18 mouse cellular contexts compared by ENCODE assay signal in the genomic region with DNA sequence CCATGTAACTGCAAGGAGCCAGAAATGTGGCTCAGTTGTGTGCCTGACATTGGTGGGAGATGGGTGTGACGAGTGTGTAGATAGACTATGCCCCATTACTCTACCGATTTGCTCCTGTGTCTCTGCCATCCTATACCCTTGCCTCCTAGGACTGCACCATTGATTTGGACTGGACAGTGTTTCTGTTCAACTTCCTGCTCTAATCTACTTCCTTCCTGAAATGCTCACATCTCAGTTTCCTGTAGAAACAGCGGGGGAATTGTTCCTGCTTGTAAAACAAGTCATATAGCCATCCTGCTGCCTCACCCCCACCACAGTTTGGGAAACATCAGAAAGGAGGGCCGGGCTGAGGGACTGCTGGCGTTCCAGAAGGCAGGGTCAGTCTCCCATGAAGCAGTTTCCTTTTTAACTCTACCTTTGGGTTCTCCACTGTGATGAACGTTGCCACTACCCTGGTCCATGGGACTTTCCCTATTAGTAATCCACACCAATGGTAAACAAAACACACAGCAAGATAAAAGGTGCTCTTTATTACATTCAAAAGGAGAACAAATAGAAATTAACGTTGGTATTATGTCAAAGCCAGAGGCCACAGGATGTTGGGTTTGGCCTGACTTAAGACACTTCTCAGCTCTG. TPM values are rescaled to one million over a fixed set of nuclear protein-coding genes. Genes with fewer than 3 reads are reported as not detected.
DNase-seq lines count a peak whose midpoint lies in the region; ATAC-seq lines count a peak whose summit lies in the region.
"Had no signal": no experiment of that assay in that cellular context is flagged by ENCODE, and none has a peak within 500 bp of the region (broad histone marks: within the 10 kb centered on the region; RNA-seq: fewer than 3 reads in every experiment).

No protein-coding gene starts in this region.

- ATAC-seq in heart, embryonic 15.5 days (replicated peaks; ENCODE audit: insufficient number of reproducible peaks, insufficient read depth, low FRiP score, low read depth), result no peak
- ATAC-seq in lung, embryonic 15.5 days (ENCODE audit: borderline replicate concordance, extremely low read depth, low FRiP score, low TSS enrichment), result no peak
- ATAC-seq in inflammation-experienced regulatory T-cells, adult 6 months, result peak; percentile 79
- no peak for ATAC-seq in stomach, embryonic 16.5 days (ENCODE audit: insufficient read depth, low FRiP score)
- ATAC-seq: hindbrain, postnatal 0 days; midbrain, embryonic 16.5 days had no signal

- H3K4me2 ChIP-seq in heart, embryonic 15.5 days, result no peak overlapping the region
- H3K4me2 ChIP-seq in lung, embryonic 15.5 days, result no peak overlapping the region
- H3K4me2 ChIP-seq in stomach, embryonic 16.5 days (ENCODE audit: low read depth, low read length), result no peak overlapping the region
- H3K4me2 ChIP-seq: limb, embryonic 12.5 days had no signal

- H3K4me1 ChIP-seq in heart, embryonic 15.5 days (replicated peaks), result peaks cover 6% of the 10 kb centered on the region
- H3K4me1 ChIP-seq in lung, embryonic 15.5 days, result no peaks in the 10 kb centered on the region
- 0 out of 2 replicates have a peak, but pooled peaks cover 6% of the 10 kb centered on the region for H3K4me1 ChIP-seq in stomach, embryonic 16.5 days (ENCODE audit: control insufficient read depth, insufficient read depth, low read length)

- 53% methylated on average over 7 of the region's 7 CpGs for WGBS in heart, embryonic 15.5 days
- WGBS in lung, embryonic 15.5 days, result 53% methylated on average over 7 of the region's 7 CpGs
- 60% methylated on average over 7 of the region's 7 CpGs for WGBS in stomach, embryonic 16.5 days

- no peak for DNase-seq in heart, adult 8-10 months (ENCODE audit: low spot score)
- DNase-seq in lung, postnatal 14 days, result no peak
- no peak for DNase-seq in embryo, embryonic 10 days (ENCODE audit: low spot score)
- DNase-seq in retina, embryonic 14.5 days (ENCODE audit: low spot score), result no peak
- DNase-seq: adrenal gland, adult 8-10 months; cerebellum, adult 8-10 months; gastrocnemius, postnatal 14 days; heart, postnatal 10 days; kidney, postnatal 14 days; thymus, postnatal 25 days had no signal

- H3K9ac ChIP-seq in heart, embryonic 15.5 days, result no peak overlapping the region
- no peak overlapping the region for H3K9ac ChIP-seq in lung, embryonic 15.5 days
- H3K9ac ChIP-seq in stomach, embryonic 16.5 days (ENCODE audit: low read length), result no peak overlapping the region
- H3K9ac ChIP-seq: limb, embryonic 12.5 days had no signal

- no peaks in the 10 kb centered on the region for H3K9me3 ChIP-seq in heart, embryonic 15.5 days (replicated peaks)
- no peaks in the 10 kb centered on the region for H3K9me3 ChIP-seq in lung, embryonic 15.5 days
- H3K9me3 ChIP-seq in stomach, embryonic 16.5 days (replicated peaks; ENCODE audit: control insufficient read depth, low read length), result no peaks in the 10 kb centered on the region
- H3K9me3 ChIP-seq: limb, embryonic 12.5 days had no signal

- H3K27me3 ChIP-seq in heart, embryonic 15.5 days, result no peaks in the 10 kb centered on the region
- no peaks in the 10 kb centered on the region for H3K27me3 ChIP-seq in lung, embryonic 15.5 days
- no peaks in the 10 kb centered on the region for H3K27me3 ChIP-seq in stomach, embryonic 16.5 days (ENCODE audit: control insufficient read depth, insufficient read depth, low read length)
- H3K27me3 ChIP-seq: limb, embryonic 12.5 days had no signal

- no peak overlapping the region for H3K4me3 ChIP-seq in heart, embryonic 15.5 days
- H3K4me3 ChIP-seq in lung, embryonic 15.5 days, result no peak overlapping the region
- no peak overlapping the region for H3K4me3 ChIP-seq in stomach, embryonic 16.5 days (replicated peaks; ENCODE audit: low read length)
- H3K4me3 ChIP-seq: limb, embryonic 12.5 days had no signal

- no peaks in the 10 kb centered on the region for H3K36me3 ChIP-seq in heart, embryonic 15.5 days
- H3K36me3 ChIP-seq in lung, embryonic 15.5 days, result no peaks in the 10 kb centered on the region
- H3K36me3 ChIP-seq in stomach, embryonic 16.5 days (ENCODE audit: control insufficient read depth, insufficient read depth, low read length), result no peaks in the 10 kb centered on the region
- H3K36me3 ChIP-seq: limb, embryonic 12.5 days had no signal

- H3K27ac ChIP-seq in heart, embryonic 15.5 days, result 0 out of 2 replicates have a peak overlapping the region, but pooled peaks have one; percentile 14
- H3K27ac ChIP-seq in lung, embryonic 15.5 days, result peak overlapping the region; percentile 45
- H3K27ac ChIP-seq in stomach, embryonic 16.5 days (ENCODE audit: low read length), result peak overlapping the region; percentile 33
- H3K27ac ChIP-seq: hindbrain, postnatal 0 days; limb, embryonic 12.5 days; macrophage had no signal

RNA-seq across cellular contexts. Expression of gene Usp6nl, which starts 27.4 kb away (rescaled TPM):
- polyA plus RNA-seq in heart, embryonic 15.5 days (2015; fragmentation: Nextera tagmentation; extraction: Ambion mirVana), result 4.6 and 6.6 TPM in 2 replicates
- 1 to 10 TPM; 5.1 to 6.8 (median 5.5) TPM for total RNA-seq in heart, adult 8-10 months (2022)
- polyA plus RNA-seq in lung, embryonic 15.5 days (2015; fragmentation: Nextera tagmentation; extraction: Ambion mirVana), result 12.4 and 13.0 TPM in 2 replicates
- 10 to 100 TPM in 1 of 3 experiments, 1 to 10 TPM in 2; 4.1 to 11.9 (median 7.2) TPM for polyA plus RNA-seq in inflammation-experienced regulatory T-cells, adult 6 months (2017; shearing (Covaris generic))
- polyA plus RNA-seq in stomach, embryonic 16.5 days (2015; fragmentation: Nextera tagmentation; extraction: Ambion mirVana), result 9.4 and 10.4 TPM in 2 replicates
